Mouse (Mus musculus): Measurements from ENCODE around the gene Id1.

The Id1 gene

DNA sequence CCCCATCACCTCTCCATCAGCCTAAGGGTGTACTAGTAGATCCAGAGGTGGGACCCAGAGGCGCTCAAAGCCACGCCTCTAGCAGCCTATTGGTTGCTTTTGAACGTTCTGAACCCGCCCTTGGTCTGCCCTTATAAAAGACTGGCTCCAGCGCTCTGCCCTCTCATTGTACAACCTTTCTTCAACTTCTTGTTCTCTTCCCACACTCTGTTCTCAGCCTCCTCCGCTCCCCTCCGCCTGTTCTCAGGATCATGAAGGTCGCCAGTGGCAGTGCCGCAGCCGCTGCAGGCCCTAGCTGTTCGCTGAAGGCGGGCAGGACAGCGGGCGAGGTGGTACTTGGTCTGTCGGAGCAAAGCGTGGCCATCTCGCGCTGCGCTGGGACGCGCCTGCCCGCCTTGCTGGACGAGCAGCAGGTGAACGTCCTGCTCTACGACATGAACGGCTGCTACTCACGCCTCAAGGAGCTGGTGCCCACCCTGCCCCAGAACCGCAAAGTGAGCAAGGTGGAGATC lies at the start of gene Id1:
Id1 (plus strand) TSS at position 162 of the 512 bp plus-strand sequence.
- peak; percentile 95 for DNase-seq (ENCODE audit: low spot score)

DNA sequence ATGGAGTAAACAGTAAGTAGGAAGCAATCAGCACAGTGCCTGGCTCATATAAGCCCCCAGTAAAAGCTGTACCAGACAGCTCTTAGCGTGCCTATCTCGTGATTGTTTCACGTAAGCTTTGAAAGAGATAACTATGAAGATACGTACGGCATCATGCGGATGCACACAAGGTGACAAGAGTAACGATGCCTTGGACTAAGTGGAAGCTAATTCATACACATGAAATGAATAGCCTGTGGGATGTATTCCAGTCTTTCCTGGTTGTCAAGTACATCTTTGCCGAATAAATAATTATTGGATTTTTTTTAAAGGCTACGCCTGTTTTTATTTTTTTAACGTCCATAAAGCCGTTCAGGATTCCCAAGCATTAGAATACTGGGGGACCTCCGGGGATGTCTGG lies 49.7 kb upstream of the Id1 start:
- no peak for DNase-seq (ENCODE audit: low spot score)

DNA sequence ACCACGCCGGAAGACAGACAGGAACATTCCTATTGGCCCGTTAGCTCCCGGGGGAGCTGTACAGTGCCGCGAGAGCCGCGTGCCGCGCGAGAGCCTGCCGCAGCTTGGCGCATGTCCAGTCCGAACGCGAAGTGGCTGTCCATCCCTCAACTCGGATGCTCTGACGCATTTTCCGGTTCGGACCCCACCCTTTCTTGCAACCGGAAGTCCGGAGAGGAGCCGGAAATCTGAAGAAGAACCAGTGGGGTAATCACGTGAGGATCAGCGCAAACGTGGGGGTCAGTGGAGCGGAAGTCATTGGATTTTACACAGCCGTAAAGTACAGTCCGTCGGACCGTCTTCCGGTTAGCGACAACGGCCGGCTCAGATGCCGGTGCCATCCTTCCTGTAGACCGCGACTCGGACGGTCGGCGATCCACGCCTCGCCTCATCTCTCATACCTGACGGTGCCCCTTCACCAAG lies 49.2 kb upstream of the Id1 start, which contains the start of gene Mcts2:
Mcts2 (plus strand) TSS at position 230 of the 462 bp plus-strand sequence.
- peak; percentile 93 for DNase-seq (ENCODE audit: low spot score)

DNA sequence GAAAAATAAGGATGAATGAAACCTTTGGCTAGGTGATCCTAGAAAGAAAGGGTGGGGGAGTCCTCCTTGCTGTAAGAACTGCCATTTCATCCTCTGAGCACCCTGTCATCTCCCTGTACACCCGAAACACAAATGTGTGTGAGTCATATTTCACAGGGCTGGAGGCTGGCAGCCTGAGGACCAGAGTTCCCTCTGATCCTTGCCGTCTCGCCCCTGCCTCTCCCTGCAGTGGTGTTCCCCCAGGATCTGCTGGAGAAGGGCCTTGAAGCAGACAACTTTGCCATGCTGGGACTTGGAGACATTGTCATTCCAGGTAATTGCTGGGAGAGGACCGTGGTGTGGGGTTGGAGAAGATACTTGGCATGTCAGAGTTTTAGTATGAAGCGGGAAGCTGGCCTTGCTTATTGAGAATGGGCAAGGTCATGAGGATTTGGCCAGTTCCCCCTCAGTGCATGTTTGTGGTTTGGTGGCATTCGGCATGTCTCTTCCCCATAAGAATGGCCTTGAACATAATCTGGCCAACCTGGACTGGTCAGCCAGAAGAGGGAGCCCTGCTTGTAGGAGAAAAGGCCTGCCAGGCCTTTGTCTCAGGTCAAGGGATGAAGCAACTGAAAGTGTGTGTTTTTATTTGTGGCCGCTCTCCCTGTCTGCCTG lies 44.4 kb upstream of the Id1 start:
- no peak for DNase-seq (ENCODE audit: low spot score)

DNA sequence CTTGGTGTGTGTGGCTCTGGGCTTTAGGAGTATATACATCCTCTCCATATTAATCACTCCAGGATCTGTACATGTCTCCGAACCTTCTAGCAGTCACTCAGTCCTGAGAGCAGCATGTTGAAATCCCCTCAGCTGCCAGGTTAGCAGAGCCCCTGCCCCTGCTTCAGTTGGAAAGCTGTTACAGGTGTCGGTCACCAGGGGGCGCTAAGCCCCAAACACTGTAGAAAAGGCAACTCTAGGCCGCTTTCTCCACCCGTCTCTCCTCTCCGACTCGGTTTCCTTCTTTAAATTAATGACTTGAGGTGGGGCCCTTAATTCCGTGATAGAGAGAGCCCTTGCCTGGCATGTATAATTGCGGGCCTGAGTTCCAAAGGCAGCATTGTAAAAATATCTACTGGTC lies 42.8 kb upstream of the Id1 start:
- peak; percentile 62 for DNase-seq (ENCODE audit: low spot score)

DNA sequence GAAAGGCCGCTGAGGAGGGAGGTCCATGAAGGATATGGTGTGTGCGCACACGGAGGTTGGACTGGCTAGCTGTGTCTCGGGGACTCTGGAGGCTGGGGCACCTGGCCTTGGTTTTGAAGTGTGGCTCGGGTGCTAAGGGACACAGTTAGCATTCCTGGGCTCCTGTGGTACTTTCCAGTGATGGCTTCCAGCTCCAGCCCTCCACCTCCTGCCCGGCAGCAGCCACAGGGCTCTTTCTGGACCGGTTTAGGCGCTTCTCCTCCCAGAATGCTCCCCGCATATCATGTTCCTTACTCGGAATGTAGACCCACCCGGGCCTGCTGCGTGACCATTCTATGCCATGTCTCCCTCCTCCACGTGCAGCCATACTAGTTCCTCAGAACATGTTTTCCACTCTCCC lies 42.3 kb upstream of the Id1 start:
- DNase-seq (ENCODE audit: low spot score): no peak

DNA sequence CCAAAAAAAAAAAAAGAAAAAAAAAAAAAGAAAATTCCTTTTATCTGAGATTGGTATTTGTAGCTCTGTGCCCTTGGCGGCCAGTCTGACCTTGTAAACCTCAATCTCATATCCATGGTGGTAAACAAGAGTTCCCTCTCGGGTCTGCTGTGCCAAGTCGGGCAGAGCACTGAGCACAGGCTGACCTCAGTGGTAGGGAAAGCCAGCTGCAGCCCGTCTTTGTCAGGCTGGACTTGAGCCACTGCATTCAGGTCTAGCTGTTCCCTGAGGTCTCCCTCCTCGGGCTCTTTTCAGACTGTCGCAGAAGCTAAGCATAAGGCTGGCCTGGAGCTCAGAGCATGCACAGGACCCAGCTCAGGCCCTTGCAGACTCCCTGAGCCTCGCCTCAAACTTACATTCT lies 41.3 kb upstream of the Id1 start:
- DNase-seq (ENCODE audit: low spot score): peak; percentile 74

DNA sequence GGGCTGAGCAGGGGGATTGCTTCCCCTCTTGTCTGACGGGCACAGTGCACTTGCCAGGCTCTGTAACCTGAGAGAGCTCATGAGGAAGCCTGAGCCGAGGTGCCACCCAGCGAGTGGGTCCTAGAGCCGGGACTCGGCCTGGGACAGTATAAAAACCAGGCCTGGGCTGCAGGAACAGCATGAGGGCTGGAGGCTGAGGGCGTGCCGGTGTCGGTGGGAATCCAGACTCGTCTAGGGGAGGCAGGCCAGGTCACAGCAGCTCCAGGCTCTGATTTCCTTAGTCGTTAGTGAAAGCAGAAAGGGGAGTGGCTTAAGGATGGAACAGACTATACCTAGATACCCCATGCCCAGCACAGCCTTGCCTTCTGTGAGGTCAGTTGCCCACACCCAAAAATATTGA lies 40.0 kb upstream of the Id1 start:
- no peak for DNase-seq (ENCODE audit: low spot score)

DNA sequence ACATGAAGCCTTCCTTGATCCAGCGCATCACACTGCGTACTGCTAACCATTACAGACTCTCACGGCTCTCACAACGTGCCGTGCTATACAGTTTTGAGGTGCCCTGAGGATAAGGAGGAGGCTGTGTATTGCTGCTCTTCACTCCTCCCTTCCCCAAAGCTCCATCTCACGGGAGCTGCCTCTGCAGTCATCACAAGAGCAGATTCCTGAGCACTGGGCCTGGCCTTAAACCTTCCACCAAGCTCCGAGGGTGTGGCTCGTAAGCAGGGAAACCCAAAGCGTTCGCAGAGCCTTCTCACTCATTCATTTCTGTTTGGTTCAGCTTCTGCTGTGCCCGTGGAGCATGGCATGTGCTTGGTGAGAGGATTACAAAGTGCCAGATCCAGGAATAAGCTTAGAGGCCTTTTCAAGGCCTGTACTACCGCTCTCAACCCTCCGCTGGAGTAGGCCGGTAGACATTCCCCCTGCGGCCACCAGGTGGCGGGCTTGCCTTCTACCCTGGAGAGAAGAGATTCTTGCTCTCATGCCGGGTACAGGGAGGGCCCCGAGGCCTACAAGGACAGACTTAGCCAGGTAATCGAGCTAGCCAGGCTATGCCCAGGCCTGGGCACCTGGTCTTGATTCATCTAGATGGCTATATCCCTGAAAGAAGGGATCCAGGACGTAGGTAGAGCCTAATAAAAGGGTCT lies 39.4 kb upstream of the Id1 start:
- DNase-seq (ENCODE audit: low spot score): peak; percentile 92

DNA sequence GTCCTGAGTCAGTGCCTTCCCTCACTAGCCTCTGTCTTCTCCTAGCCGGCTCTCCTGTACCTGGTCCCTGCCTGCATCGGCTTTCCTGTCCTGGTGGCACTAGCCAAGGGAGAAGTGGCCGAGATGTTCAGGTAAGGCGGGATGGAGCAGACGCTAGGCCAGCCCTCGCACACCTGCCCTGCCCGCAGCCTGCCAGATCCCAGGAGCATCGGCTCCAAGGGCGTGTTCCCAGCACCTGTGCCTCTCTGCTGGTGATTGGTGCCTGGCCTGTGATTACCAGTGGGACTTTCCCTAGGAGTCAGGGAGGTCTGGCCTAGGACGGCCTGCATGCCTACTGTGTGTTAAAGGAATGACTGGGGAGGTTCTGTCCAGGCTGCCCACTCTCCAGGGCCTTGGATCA lies 35.9 kb upstream of the Id1 start:
- no peak for DNase-seq (ENCODE audit: low spot score)

DNA sequence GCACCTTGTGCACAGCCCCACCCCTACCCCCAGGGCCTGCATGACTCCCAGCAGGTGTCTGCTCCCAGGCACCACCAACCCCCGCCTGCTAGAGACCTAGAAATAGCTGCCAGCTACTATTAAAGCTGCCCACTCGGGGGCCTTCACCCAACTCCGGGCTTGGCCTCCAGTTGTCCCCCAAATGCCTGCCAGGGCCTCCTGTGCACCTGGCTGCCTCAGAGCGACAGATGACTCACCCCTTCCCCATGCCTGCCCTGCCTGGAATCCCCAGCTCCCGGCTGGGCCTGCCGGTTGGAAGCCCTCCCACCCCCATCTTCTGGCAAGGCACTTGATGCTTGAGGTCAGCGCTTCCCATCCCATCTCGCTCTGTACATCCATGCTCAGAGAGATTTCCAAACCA lies 35.3 kb upstream of the Id1 start:
- DNase-seq (ENCODE audit: low spot score): no peak

DNA sequence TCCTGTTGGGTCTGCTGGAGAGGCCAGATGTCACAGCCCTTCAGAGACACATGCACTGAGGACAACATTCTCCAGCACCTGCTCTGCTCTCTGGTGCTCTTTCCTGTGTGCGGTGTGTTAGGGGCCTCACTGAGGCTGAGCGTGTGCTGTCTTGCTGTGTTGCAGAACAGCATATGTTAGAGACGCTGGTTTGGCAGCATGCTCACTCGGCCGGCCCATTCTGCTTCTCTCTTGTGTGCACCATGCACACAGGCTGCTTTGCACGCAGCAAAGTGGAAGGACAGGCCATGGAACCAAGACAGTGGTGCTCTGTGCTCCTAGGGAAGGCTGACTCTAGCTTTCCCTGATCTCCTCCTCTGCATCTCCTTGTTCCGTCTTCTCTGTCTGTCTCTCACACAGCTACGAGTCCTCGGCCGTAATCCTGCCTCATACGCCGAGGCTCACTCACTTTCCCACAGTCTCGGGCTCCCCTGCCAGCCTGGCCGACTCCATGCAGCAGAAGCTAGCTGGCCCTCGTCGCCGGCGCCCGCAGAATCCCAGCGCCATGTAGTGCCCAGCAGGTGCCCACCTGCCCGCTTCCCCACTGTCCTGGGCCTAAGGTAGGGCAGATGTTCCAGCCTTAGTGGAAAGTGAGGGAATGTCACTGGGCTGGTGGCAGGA lies 32.3 kb upstream of the Id1 start:
- no peak for DNase-seq (ENCODE audit: low spot score)

DNA sequence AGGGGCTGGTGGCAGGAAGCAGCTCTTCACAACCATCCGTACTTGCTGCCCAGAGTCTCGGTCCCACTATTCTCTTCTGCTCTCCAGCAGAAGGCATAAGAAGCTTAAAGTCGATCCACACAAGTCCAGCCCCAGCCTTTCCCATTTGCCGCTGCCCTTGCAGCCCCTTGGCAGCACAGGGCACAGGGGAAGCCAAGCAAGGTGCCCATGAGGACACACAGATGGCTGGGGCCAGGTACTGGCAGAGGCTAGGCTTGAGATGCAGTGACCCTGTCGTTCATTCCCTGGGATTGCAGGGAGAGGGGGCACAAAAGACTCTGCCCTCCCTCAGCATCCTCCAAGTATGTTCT lies 31.8 kb upstream of the Id1 start:
- no peak for DNase-seq (ENCODE audit: low spot score)

DNA sequence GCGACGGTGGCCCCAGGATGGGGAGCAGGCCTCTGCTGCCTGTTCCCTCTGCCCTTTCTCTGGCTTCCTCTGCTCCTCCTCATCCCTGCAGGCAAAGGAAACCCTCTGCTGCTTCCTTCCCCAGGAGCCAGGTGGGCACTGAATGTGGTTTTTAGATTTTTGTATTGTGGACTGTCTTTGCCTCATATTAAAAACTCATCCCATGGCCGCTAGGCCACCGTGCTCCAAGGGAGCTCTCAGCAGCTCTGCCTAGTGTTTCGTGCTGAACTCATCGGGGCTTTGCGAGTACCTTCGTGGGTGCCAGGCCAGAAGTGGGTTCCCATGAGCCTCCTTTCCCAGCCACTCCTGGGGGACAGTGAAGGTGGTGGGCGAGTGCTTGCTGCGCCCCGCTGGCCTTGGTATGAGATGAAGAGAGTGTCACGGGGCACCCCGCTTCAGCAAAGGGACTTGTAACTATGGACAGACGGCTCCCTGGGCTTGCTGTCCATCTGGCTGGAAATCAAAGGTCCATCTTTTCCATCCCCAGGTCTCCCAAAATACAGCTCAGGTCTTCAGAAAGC lies 31.2 kb upstream of the Id1 start:
- no peak for DNase-seq (ENCODE audit: low spot score)

DNA sequence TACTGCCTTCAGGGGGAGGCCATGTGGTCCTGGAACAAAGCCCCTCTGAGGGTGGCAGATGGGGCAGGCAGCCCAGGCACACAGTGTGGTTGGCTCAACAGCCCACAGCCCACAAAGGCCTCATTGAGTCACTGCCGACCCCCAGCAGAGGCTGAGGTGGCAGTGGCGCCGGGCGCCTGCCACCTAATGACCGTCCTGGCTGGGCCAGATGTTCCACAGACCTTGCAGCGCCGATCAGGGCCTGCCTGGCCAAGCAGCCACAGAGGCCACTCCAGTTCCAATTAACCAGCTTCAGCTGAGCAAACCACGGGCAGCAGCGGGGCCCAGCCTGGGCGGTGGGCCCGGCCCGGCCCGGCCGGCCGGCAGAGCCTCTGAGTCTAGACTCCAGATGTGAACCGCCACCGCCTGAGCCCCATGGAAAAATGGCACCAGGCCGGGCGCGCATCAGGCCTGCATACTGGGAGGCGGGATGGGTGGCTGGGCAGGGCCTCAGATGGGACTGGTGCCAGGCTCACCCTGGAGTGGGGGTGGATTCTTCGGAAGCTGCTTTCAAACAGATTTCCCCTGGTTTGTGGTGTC lies 30.0 kb upstream of the Id1 start:
- peak; percentile 78 for DNase-seq (ENCODE audit: low spot score)

DNA sequence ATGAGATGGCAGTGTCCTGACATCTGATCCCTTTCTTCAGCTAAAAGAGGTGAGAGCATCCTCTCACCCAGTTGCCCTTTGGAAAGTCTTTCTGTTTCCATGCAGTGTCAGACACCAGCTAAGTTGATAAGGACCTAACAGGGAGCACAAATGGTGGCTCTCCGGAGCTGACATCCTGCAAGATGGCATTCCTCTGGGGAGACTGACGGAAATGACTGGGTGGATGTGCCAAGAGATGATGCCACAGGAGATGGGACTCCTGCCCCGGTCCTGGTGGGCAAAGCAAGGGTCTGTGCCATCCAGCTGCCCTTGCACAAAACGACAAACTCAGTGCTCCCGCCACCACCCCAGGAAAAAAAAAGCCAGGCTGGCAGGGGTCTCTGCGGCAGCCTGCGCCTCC lies 28.9 kb upstream of the Id1 start:
- DNase-seq (ENCODE audit: low spot score): peak; percentile 68

DNA sequence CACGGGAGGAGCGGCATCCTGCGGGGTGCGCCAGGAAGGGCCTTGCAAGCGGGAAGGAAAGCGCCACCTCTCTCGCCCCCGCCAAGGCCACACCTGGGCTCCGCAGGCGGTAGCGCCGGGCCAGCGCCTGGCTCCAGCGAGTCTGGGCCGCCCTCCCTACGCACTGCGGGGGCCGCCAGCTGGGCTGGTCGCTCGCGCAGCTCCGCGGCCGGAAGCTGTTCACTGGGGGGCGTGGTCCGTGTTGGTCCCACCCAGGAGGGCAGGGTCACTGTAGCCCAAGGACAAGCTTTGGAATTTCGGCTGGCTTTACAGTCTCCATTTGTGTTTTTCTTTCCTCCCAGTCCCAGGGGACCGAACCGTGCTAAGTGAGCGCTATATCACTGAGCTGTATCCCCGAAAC lies 28.4 kb upstream of the Id1 start:
- peak; percentile 95 for DNase-seq (ENCODE audit: low spot score)

DNA sequence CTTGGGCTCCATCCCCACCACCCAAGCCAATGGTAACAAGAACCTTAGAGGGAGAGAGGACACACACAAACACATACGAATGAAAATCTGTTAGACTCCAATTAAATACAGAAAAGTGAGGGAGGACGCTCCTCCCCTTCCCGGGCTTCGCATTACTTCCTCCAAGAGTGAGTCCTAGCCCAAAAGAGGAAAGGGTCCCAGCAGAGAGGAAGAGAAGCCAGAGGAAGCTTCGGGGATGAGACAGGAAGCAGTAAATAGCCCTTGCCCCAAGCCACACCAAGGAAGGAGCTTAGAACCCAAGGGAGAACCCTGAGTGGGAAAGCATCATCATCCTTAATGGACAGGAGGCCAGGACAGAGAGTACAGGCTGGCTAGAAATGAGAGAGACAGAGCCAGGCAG lies 27.0 kb upstream of the Id1 start:
- DNase-seq (ENCODE audit: low spot score): no peak

DNA sequence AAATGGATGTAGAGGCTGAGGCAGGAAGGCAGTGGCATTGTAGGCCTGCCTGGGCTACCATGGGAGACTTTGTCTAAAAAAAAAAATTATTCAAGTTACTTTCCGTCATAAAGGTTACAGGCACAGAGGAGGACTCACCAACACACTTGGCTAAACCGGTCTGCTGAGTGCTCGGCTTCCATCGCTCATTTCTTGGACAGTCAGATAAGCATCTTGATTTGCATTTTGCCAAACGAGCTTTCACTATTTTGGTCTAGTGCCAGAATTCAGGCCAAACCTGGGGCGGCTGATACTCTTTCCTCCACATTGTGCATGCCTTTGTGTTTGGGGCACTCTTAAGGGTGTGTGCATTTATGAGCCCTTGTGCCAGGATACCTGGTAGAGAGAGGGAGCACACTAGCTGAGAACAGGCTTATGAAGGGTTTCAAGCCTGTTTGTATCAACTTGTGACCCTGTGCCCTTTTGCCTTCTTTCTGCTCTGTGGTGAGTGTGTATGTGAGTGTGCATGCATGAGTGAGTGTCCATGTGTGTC lies 19.7 kb upstream of the Id1 start:
- no peak for DNase-seq (ENCODE audit: low spot score)

DNA sequence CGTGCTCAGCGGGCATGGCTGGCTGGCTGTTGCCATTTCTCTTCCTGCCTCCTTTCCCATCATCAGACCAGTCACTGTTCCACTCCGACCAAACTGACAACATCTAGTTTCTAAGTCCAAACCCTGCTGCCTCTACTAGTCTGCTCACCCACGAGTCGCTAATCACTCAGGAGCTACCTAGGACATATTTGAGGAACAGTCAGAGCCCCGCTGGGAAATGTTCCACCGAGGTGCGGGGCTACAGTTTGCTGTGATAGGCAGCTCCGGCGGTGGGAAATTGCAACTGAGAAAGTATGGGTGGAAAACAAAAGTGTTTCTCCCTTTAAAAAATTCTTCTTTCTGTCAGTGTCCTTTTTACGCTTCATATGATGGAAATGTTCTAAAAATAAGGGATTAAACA lies 18.4 kb upstream of the Id1 start:
- no peak for DNase-seq (ENCODE audit: low spot score)

DNA sequence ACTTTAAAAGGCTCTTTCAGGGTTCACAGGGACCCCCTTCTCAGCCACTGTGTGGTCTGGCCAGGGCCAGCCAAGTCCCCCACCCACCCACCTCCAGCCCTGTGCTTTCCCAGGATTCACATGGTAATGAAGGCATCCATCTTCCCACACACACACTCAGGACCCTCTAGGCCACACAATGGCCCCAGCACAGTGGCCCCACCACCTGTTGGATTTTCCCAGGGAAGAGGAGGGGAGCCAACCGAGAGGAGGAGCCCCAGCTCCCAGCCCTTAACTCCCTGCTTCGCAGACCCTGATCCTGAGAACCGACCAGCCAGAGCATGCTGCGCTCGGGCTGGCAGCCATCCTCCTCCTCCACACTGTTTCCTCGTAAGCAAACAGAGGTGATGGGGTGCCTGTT lies 18.0 kb upstream of the Id1 start:
- DNase-seq (ENCODE audit: low spot score): no peak

DNA sequence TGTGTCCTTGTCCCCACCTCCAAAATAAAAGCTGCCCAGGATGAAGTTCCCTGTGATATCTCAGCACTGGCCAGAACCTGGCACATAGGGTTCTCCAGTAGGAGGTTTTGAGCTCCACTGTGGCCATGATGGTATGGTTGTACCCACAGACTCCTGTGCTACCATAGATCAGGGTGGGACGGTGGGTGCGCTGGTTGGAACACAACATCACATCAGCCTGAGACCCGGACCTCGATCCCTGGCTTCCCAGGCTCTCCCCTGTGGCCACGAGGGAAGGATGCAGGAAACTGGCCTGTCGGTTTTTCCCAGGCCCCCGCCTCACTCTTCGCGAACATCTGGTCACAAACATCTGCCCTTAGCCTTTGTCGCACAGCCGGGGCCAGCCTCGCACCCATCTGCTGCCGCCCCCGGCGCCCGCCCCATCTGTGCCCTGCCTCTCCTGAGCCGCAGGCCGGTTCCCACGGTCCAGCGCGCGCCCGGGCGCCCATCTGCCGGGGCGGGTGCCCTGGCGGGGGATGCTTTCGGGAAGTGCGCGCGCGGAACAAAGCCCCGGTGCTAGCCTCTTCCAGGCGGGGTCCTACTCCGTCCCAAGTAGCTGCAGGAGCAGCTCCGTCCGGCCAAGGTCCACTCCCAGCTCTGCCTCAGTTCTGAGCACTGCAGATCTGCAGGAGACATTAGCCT lies 12.3 kb upstream of the Id1 start:
- peak; percentile 69 for DNase-seq (ENCODE audit: low spot score)
